Mouse (Mus musculus): ENCODE results near the gene Pdik1l. TPM values are rescaled to one million over a fixed set of nuclear protein-coding genes. Genes with fewer than 3 reads are reported as not detected.

Pdik1l gene
- polyA plus RNA-seq, 1 experiment from 2014 or later, result 24.4 TPM

- peak within 1 kb of the TSS; percentile 13 for H3K9ac ChIP-seq (replicated peaks; ENCODE audit: low read length)
- H3K4me1 ChIP-seq (ENCODE audit: control insufficient read depth, insufficient read depth, low read length), result peaks cover 2% of the 10 kb centered on the region
- WGBS, result 67% methylated on average over 7 of the region's 7 CpGs
- peaks cover 20% of the 10 kb centered on the region for H3K27me3 ChIP-seq (ENCODE audit: control insufficient read depth, insufficient read depth, low read length)
- no peaks in the 10 kb centered on the region for H3K36me3 ChIP-seq (replicated peaks; ENCODE audit: control insufficient read depth, insufficient read depth, low read depth, low read length)
- H3K27ac ChIP-seq (replicated peaks; ENCODE audit: low read depth, low read length), result no peak within 1 kb of the TSS
- H3K4me3 ChIP-seq (ENCODE audit: low read depth, low read length), result peak within 1 kb of the TSS; percentile 79
- H3K4me2 ChIP-seq (ENCODE audit: low read depth, low read length), result peak within 1 kb of the TSS; percentile 88
- no peaks in the 10 kb centered on the region for H3K9me3 ChIP-seq (replicated peaks; ENCODE audit: control insufficient read depth, low read length)
- ATAC-seq (replicated peaks; ENCODE audit: insufficient number of reproducible peaks, low FRiP score, low TSS enrichment, low read depth) (no peak), DNase-seq (ENCODE audit: low spot score) (no peak)
Measured at GRCm38 (mm10) chr4:134246719-134247258, 40.9 kb downstream of the Pdik1l start, which contains the start of gene Gm30191. TSS of gene Gm30191 (plus strand) at chr4:134246935.

- no peak overlapping the region for H3K9ac ChIP-seq (replicated peaks; ENCODE audit: low read length)
- no peak overlapping the region for H3K4me2 ChIP-seq (ENCODE audit: low read depth, low read length)
- H3K4me3 ChIP-seq (ENCODE audit: low read depth, low read length), result no peak overlapping the region
- H3K9me3 ChIP-seq (replicated peaks; ENCODE audit: control insufficient read depth, low read length), result no peaks in the 10 kb centered on the region
- H3K27me3 ChIP-seq (ENCODE audit: control insufficient read depth, insufficient read depth, low read length), result peaks cover 15% of the 10 kb centered on the region
- ATAC-seq (replicated peaks; ENCODE audit: insufficient number of reproducible peaks, low FRiP score, low TSS enrichment, low read depth) (no peak), DNase-seq (ENCODE audit: low spot score) (no peak)
- H3K27ac ChIP-seq (replicated peaks; ENCODE audit: low read depth, low read length), result no peak overlapping the region
- no peaks in the 10 kb centered on the region; the same call in none of the 2 replicates for H3K4me1 ChIP-seq (ENCODE audit: control insufficient read depth, insufficient read depth, low read length)
- H3K36me3 ChIP-seq (replicated peaks; ENCODE audit: control insufficient read depth, insufficient read depth, low read depth, low read length), result no peaks in the 10 kb centered on the region
- 32% methylated on average over 4 of the region's 4 CpGs for WGBS
Measured at GRCm38 (mm10) chr4:134246256-134246655, 41.4 kb downstream of the Pdik1l start.

- H3K27ac ChIP-seq (replicated peaks; ENCODE audit: low read depth, low read length), result no peak within 1 kb of the TSS
- H3K9me3 ChIP-seq (replicated peaks; ENCODE audit: control insufficient read depth, low read length), result no peaks in the 10 kb centered on the region
- WGBS, result under 1% methylated on average over 60 of the region's 60 CpGs
- peak; percentile 95 for DNase-seq (ENCODE audit: low spot score)
- ATAC-seq (replicated peaks; ENCODE audit: insufficient number of reproducible peaks, low FRiP score, low TSS enrichment, low read depth), result peak; percentile 48
- peaks cover 5% of the 10 kb centered on the region; the same call in 1 of the 2 replicates for H3K27me3 ChIP-seq (ENCODE audit: control insufficient read depth, insufficient read depth, low read length)
- H3K36me3 ChIP-seq (replicated peaks; ENCODE audit: control insufficient read depth, insufficient read depth, low read depth, low read length), result no peaks in the 10 kb centered on the region
- H3K4me2 ChIP-seq (ENCODE audit: low read depth, low read length), result peak within 1 kb of the TSS; percentile 88
- peak within 1 kb of the TSS; percentile 79 for H3K4me3 ChIP-seq (ENCODE audit: low read depth, low read length)
- H3K9ac ChIP-seq (replicated peaks; ENCODE audit: low read length), result peak within 1 kb of the TSS; percentile 74
- no peaks in the 10 kb centered on the region; the same call in none of the 2 replicates for H3K4me1 ChIP-seq (ENCODE audit: control insufficient read depth, insufficient read depth, low read length)
Measured at GRCm38 (mm10) chr4:134245148-134245843, 42.4 kb downstream of the Pdik1l start, which contains the start of gene Zfp593. TSS of gene Zfp593 (minus strand) at chr4:134245592.

- Histone ChIP-seq H3K9ac (replicated peaks; ENCODE audit: low read length) (no peak within 1 kb of the TSS), H3K9me3 (replicated peaks; ENCODE audit: control insufficient read depth, low read length) (no peaks in the 10 kb centered on the region), H3K4me3 (ENCODE audit: low read depth, low read length) (peak within 1 kb of the TSS; percentile 79; the same call in 1 of the 2 replicates), H3K27me3 (ENCODE audit: control insufficient read depth, insufficient read depth, low read length) (peaks cover 3% of the 10 kb centered on the region; the same call in 1 of the 2 replicates), H3K4me2 (ENCODE audit: low read depth, low read length) (peak within 1 kb of the TSS; percentile 88), H3K36me3 (replicated peaks; ENCODE audit: control insufficient read depth, insufficient read depth, low read depth, low read length) (no peaks in the 10 kb centered on the region), H3K4me1 (ENCODE audit: control insufficient read depth, insufficient read depth, low read length) (no peaks in the 10 kb centered on the region; the same call in none of the 2 replicates), H3K27ac (replicated peaks; ENCODE audit: low read depth, low read length) (no peak within 1 kb of the TSS)
- DNase-seq (ENCODE audit: low spot score), result no peak
- ATAC-seq (replicated peaks; ENCODE audit: insufficient number of reproducible peaks, low FRiP score, low TSS enrichment, low read depth), result no peak
- 86% methylated on average over 17 of the region's 17 CpGs for WGBS
Measured at GRCm38 (mm10) chr4:134243516-134244250, 44.0 kb downstream of the Pdik1l start, which contains the start of gene E130218I03Rik. TSS of gene E130218I03Rik (plus strand) at chr4:134243662.

- Histone ChIP-seq H3K9ac (replicated peaks; ENCODE audit: low read length) (no peak overlapping the region), H3K4me2 (ENCODE audit: low read depth, low read length) (no peak overlapping the region), H3K4me3 (ENCODE audit: low read depth, low read length) (no peak overlapping the region), H3K4me1 (ENCODE audit: control insufficient read depth, insufficient read depth, low read length) (peaks cover 2% of the 10 kb centered on the region; the same call in 1 of the 2 replicates), H3K27me3 (ENCODE audit: control insufficient read depth, insufficient read depth, low read length) (peaks cover 4% of the 10 kb centered on the region; the same call in 1 of the 2 replicates), H3K27ac (replicated peaks; ENCODE audit: low read depth, low read length) (no peak overlapping the region), H3K9me3 (replicated peaks; ENCODE audit: control insufficient read depth, low read length) (no peaks in the 10 kb centered on the region), H3K36me3 (replicated peaks; ENCODE audit: control insufficient read depth, insufficient read depth, low read depth, low read length) (no peaks in the 10 kb centered on the region)
- no peak for ATAC-seq (replicated peaks; ENCODE audit: insufficient number of reproducible peaks, low FRiP score, low TSS enrichment, low read depth)
- 12% methylated on average over 10 of the region's 10 CpGs for WGBS
- no peak for DNase-seq (ENCODE audit: low spot score)
Measured at GRCm38 (mm10) chr4:134238686-134239085, 49.0 kb downstream of the Pdik1l start.

- no peaks in the 10 kb centered on the region for H3K36me3 ChIP-seq (replicated peaks; ENCODE audit: control insufficient read depth, insufficient read depth, low read depth, low read length)
- H3K9ac ChIP-seq (replicated peaks; ENCODE audit: low read length), result no peak within 1 kb of the TSS
- H3K27me3 ChIP-seq (ENCODE audit: control insufficient read depth, insufficient read depth, low read length), result peaks cover 4% of the 10 kb centered on the region; the same call in 1 of the 2 replicates
- peak within 1 kb of the TSS; percentile 29 for H3K4me2 ChIP-seq (ENCODE audit: low read depth, low read length)
- 2% methylated on average over 18 of the region's 18 CpGs for WGBS
- H3K4me3 ChIP-seq (ENCODE audit: low read depth, low read length), result peak within 1 kb of the TSS; percentile 13
- ATAC-seq (replicated peaks; ENCODE audit: insufficient number of reproducible peaks, low FRiP score, low TSS enrichment, low read depth) (no peak), DNase-seq (ENCODE audit: low spot score) (peak; percentile 30)
- peaks cover 2% of the 10 kb centered on the region; the same call in 1 of the 2 replicates for H3K4me1 ChIP-seq (ENCODE audit: control insufficient read depth, insufficient read depth, low read length)
- no peaks in the 10 kb centered on the region for H3K9me3 ChIP-seq (replicated peaks; ENCODE audit: control insufficient read depth, low read length)
- no peak within 1 kb of the TSS for H3K27ac ChIP-seq (replicated peaks; ENCODE audit: low read depth, low read length)
Measured at GRCm38 (mm10) chr4:134238279-134238651, 49.4 kb downstream of the Pdik1l start, which contains the start of gene Cnksr1. TSS of gene Cnksr1 (minus strand) at chr4:134238399.

GRCm38 (mm10) chr4:134237582-134238278 is 50.0 kb downstream of the Pdik1l start:
- 19% methylated on average over 19 of the region's 19 CpGs for WGBS
- ATAC-seq (replicated peaks; ENCODE audit: insufficient number of reproducible peaks, low FRiP score, low TSS enrichment, low read depth) (no peak), DNase-seq (ENCODE audit: low spot score) (no peak)
- H3K4me2 ChIP-seq (ENCODE audit: low read depth, low read length), result peak overlapping the region; percentile 29
- H3K27ac ChIP-seq (replicated peaks; ENCODE audit: low read depth, low read length), result no peak overlapping the region
- H3K4me3 ChIP-seq (ENCODE audit: low read depth, low read length), result peak overlapping the region; percentile 13
- no peaks in the 10 kb centered on the region for H3K36me3 ChIP-seq (replicated peaks; ENCODE audit: control insufficient read depth, insufficient read depth, low read depth, low read length)
- H3K9ac ChIP-seq (replicated peaks; ENCODE audit: low read length), result no peak overlapping the region
- peaks cover 4% of the 10 kb centered on the region; the same call in 1 of the 2 replicates for H3K27me3 ChIP-seq (ENCODE audit: control insufficient read depth, insufficient read depth, low read length)
- peaks cover 2% of the 10 kb centered on the region; the same call in 1 of the 2 replicates for H3K4me1 ChIP-seq (ENCODE audit: control insufficient read depth, insufficient read depth, low read length)
- no peaks in the 10 kb centered on the region for H3K9me3 ChIP-seq (replicated peaks; ENCODE audit: control insufficient read depth, low read length)

Data from embryonic facial prominence, embryonic 11.5 days (tissue).